Mouse (Mus musculus): ENCODE measurements around the gene Kdm2b.

GRCm38 (mm10) chr5:122935810-122936209 lies 53.8 kb downstream of the Kdm2b start:
- TF ChIP-seq CTCF (IDR thresholded peaks at IDR 0.05; ENCODE audit: borderline replicate concordance, insufficient read depth, low read length) (no peak), POLR2A (IDR thresholded peaks at IDR 0.05; ENCODE audit: low read depth, low read length) (no peak)
